Mouse (Mus musculus): Measurements from ENCODE around the gene Npcd.

Gene Npcd

DNA sequence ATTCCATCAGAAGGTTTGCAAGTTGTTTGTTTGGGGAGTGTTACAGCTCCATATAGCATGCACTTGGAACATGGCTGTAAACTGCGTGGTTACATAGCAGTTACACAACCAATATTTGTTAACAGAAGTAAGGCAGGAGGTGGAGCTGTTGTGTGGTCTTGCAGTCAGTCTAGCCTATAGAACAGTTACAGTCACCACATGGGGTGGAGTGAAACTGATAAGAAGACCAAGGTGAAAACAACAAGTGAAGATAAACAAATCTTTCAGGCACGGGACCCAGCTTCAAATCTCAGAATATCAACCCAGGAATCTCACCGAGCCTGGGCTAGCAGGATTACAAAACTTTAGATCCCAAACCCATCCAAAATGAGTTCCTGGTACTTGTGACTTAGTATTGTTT, 93.3 kb downstream of the Npcd start:
- no peak for DNase-seq

Measured in cerebellum, adult 18-20 months (tissue).